Mouse (Mus musculus) cortical plate, adult 2 months (tissue): ENCODE data around the gene Armc6. TPM values are rescaled to one million over a fixed set of nuclear protein-coding genes. Genes with fewer than 3 reads are reported as not detected.

Experiments used
- H3K27ac ChIP-seq: fragments of 200-500 bp; 2 replicates; pipeline ENCODE4 v1.5.1; 2012; ENCODE audit warnings: low read length, control low read depth, inconsistent platforms; ENCODE audit not compliant: insufficient read depth
- H3K4me1 ChIP-seq: fragments of 200-500 bp; 2 replicates; pipeline ENCODE4 v1.6.1; 2011; ENCODE audit warnings: low read length; ENCODE audit not compliant: control insufficient read depth, insufficient read depth
- H3K4me3 ChIP-seq: fragments of 200-500 bp; 2 replicates; pipeline ENCODE4 v1.5.1; 2011; ENCODE audit warnings: mild to moderate bottlenecking, low read length, control low read depth; ENCODE audit not compliant: insufficient read depth
- CTCF ChIP-seq: fragments of 200-500 bp; IDR thresholded peaks from 2 replicates; pipeline ENCODE4 v1.5.1; 2011; ENCODE audit warnings: mild to moderate bottlenecking, control low read depth, low read length; ENCODE audit not compliant: insufficient read depth; ENCODE audit errors: extremely low read depth
- POLR2A ChIP-seq: fragments of 200-500 bp; IDR thresholded peaks from 2 replicates; pipeline ENCODE4 v1.6.1; 2011; ENCODE audit warnings: mild to moderate bottlenecking, low read length, control low read depth; ENCODE audit not compliant: insufficient read depth; ENCODE audit errors: extremely low read depth
- polyA plus RNA-seq: library from polyadenylated mRNA; depleted of rRNA; stranded (reverse); fragments of >200 nt; gene quantifications from 2 replicates; pipeline ENCODE4 v1.2.3, GENCODE M21; 2012

Gene Armc6
- polyA plus RNA-seq, 1 experiment: 55.9 TPM

- 0 out of 2 replicates have a peak, but pooled peaks have one; percentile 19 for TF ChIP-seq POLR2A
- TF ChIP-seq CTCF: peak; percentile 41
- no peak overlapping the region for H3K27ac ChIP-seq
- peaks cover 2% of the 10 kb centered on the region for H3K4me1 ChIP-seq
- no peak overlapping the region for H3K4me3 ChIP-seq
These were observed 34.7 kb upstream of the Armc6 start for GRCm38 (mm10) chr8:70268799-70269565.

- no peak overlapping the region for H3K27ac ChIP-seq
- no peak overlapping the region for H3K4me3 ChIP-seq
- TF ChIP-seq POLR2A: no peak
- H3K4me1 ChIP-seq: peaks cover 2% of the 10 kb centered on the region
These were observed 34.0 kb upstream of the Armc6 start for GRCm38 (mm10) chr8:70268311-70268710.

- no peak overlapping the region for H3K27ac ChIP-seq
- no peak overlapping the region for H3K4me3 ChIP-seq
- TF ChIP-seq CTCF (no peak), POLR2A (no peak)
- H3K4me1 ChIP-seq: peaks cover 2% of the 10 kb centered on the region
These were observed 33.4 kb upstream of the Armc6 start for GRCm38 (mm10) chr8:70267674-70268073.

- no peak overlapping the region for H3K27ac ChIP-seq
- TF ChIP-seq CTCF (no peak), POLR2A (no peak)
- no peak overlapping the region for H3K4me3 ChIP-seq
- H3K4me1 ChIP-seq: no peaks in the 10 kb centered on the region
These were observed 24.8 kb upstream of the Armc6 start for GRCm38 (mm10) chr8:70259043-70259442.

- TF ChIP-seq POLR2A (no peak), CTCF (no peak)
- Histone ChIP-seq H3K27ac (no peak overlapping the region), H3K4me3 (no peak overlapping the region), H3K4me1 (no peaks in the 10 kb centered on the region)
These were observed 24.3 kb upstream of the Armc6 start for GRCm38 (mm10) chr8:70258600-70258999.

GRCm38 (mm10) chr8:70257456-70257855, 23.2 kb upstream of the Armc6 start:
- TF ChIP-seq POLR2A: no peak
- TF ChIP-seq CTCF: no peak
- H3K4me3 ChIP-seq: no peak overlapping the region
- H3K4me1 ChIP-seq: no peaks in the 10 kb centered on the region
- no peak overlapping the region for H3K27ac ChIP-seq

GRCm38 (mm10) chr8:70254628-70255027, 20.4 kb upstream of the Armc6 start:
- H3K4me1 ChIP-seq: no peaks in the 10 kb centered on the region

GRCm38 (mm10) chr8:70247841-70248240, 13.6 kb upstream of the Armc6 start:
- no peak overlapping the region for H3K4me3 ChIP-seq
- H3K4me1 ChIP-seq: peaks cover 6% of the 10 kb centered on the region; the same call in 1 of the 2 replicates
- TF ChIP-seq POLR2A (no peak), CTCF (no peak)
- H3K27ac ChIP-seq: no peak overlapping the region

More at GRCm38 (mm10) chr8:70254628-70255027, 20.4 kb upstream of the Armc6 start:
- Histone ChIP-seq H3K4me3 (no peak overlapping the region), H3K27ac (no peak overlapping the region)
- TF ChIP-seq CTCF (peak; percentile 34; the same call in 1 of the 2 replicates), POLR2A (no peak)

GRCm38 (mm10) chr8:70246622-70247021, 12.4 kb upstream of the Armc6 start:
- H3K27ac ChIP-seq: no peak overlapping the region
- peaks cover 6% of the 10 kb centered on the region; the same call in 1 of the 2 replicates for H3K4me1 ChIP-seq
- TF ChIP-seq POLR2A (no peak), CTCF (no peak)
- H3K4me3 ChIP-seq: no peak overlapping the region

GRCm38 (mm10) chr8:70240642-70241041, 6.4 kb upstream of the Armc6 start:
- Histone ChIP-seq H3K4me3 (no peak overlapping the region), H3K27ac (no peak overlapping the region), H3K4me1 (peaks cover 6% of the 10 kb centered on the region; the same call in 1 of the 2 replicates)
- TF ChIP-seq CTCF: no peak
- no peak for TF ChIP-seq POLR2A
